Mouse (Mus musculus) megakaryocyte, embryonic 14.5 days (primary cell): Measurements from ENCODE around the gene Gimap9.

ENCODE experiments used
- FLI1 ChIP-seq: IDR thresholded peaks from 2 replicates; pipeline ENCODE4 v1.6.1; 2012; ENCODE audit warnings: low read length, inconsistent platforms, mixed read lengths
- GATA1 ChIP-seq: IDR thresholded peaks from 3 replicates; pipeline ENCODE4 v1.6.1; 2012; ENCODE audit warnings: mixed read lengths, low read length, inconsistent platforms, borderline replicate concordance

- TF ChIP-seq FLI1 (no peak), GATA1 (no peak)
Measured at GRCm38 (mm10) chr6:48628808-48629660, 46.9 kb upstream of the Gimap9 start.
